Mouse (Mus musculus) forebrain, embryonic 14.5 days (tissue): ENCODE measurements around the gene Pbx1. TPM values are rescaled to one million over a fixed set of nuclear protein-coding genes. Genes with fewer than 3 reads are reported as not detected.

Experiments
- ATAC-seq: fragments of 200-750 bp; cut with Nextera tagmentation; 2 replicates; pipeline ENCODE4 v1.8.0; 2017; ENCODE audit warnings: mild to moderate bottlenecking, moderate library complexity
- DNase-seq: peaks from one replicate; pipeline ENCODE4 v3.0.0-alpha.2; 2015; ENCODE audit warnings: low spot score
- H3K27ac ChIP-seq: fragments of 300-500 bp; sonication (generic); 2 replicates; pipeline ENCODE4 v1.5.1; 2014; ENCODE audit warnings: low read depth, mild to moderate bottlenecking, control low read depth, low read length, moderate library complexity
- H3K27me3 ChIP-seq: fragments of 300-500 bp; sonication (generic); replicated peaks from 2 replicates; pipeline ENCODE4 v1.6.1; 2014; ENCODE audit warnings: low read length, control low read depth, mixed read lengths; ENCODE audit not compliant: control insufficient read depth, insufficient read depth
- H3K36me3 ChIP-seq: fragments of 300-500 bp; sonication (generic); 2 replicates; pipeline ENCODE4 v1.6.1; 2014; ENCODE audit warnings: low read length, control low read depth; ENCODE audit not compliant: control insufficient read depth, insufficient read depth
- H3K4me1 ChIP-seq: fragments of 300-500 bp; sonication (generic); 2 replicates; pipeline ENCODE4 v1.6.1; 2014; ENCODE audit warnings: antibody characterized with exemption, low read length, control low read depth; ENCODE audit not compliant: control insufficient read depth, insufficient read depth
- H3K4me2 ChIP-seq: fragments of 300-500 bp; sonication (generic); 2 replicates; pipeline ENCODE4 v1.6.1; 2014; ENCODE audit warnings: mild to moderate bottlenecking, control low read depth, low read length
- H3K4me3 ChIP-seq: fragments of 300-500 bp; sonication (generic); 2 replicates; pipeline ENCODE4 v1.5.1; 2014; ENCODE audit warnings: low read depth, low read length, control low read depth
- H3K9ac ChIP-seq: fragments of 300-500 bp; sonication (generic); 2 replicates; pipeline ENCODE4 v1.6.1; 2014; ENCODE audit warnings: mild to moderate bottlenecking, low read length, control low read depth, moderate library complexity
- H3K9me3 ChIP-seq: fragments of 300-500 bp; sonication (generic); replicated peaks from 2 replicates; pipeline ENCODE4 v1.6.1; 2016; ENCODE audit warnings: low read length, control low read depth, mixed read lengths; ENCODE audit not compliant: control insufficient read depth
- WGBS: fragments of 180-500 bp; shearing (Covaris S2); extraction: QIAGEN DNeasy Blood & Tissue Kit; methylation state at CpG from one replicate; pipeline ENCODE4 v1.1.7; 2014; 5-methylcytosine and 5-hydroxymethylcytosine counted together
- polyA plus RNA-seq: library from polyadenylated mRNA; unstranded; fragments of >200 nt; fragmentation: Nextera tagmentation; extraction: Ambion mirVana; gene quantifications from 2 replicates; pipeline ENCODE4 v1.2.1, GENCODE M21; 2014

The Pbx1 gene
- polyA plus RNA-seq, 1 experiment from 2014 or later = 66.7 TPM

DNA sequence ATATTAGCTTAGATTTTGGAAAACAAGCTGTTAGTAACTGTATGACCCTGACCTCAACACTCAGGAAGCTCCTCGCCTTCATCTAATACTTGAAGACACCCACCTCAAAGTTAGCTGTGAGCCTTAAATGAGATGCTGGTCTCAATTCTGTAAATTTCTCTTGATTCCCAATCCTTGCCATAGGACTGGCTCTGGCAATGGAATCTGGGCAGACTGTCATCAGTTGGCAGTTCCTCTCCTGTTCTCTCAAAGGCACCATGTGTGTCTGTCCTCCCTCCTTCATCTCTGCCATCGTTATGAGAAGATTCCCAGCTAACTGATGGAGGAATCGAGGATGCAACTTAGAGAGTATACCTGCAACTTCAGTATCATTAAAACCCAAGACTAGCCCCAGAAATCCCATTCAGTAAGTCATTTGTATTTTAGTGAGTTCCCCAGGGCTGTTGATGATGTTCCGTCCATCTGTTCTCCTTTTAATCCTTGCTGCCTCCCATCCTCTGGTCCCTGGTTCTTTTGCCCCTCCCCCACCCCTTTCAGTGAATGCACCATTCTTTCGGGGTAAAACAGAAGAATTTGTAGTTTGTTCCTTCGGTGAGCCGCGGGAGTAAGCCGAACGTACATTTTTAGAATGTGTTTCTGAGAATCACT is 353.2 kb downstream of the Pbx1 start:
- WGBS = 70% methylated on average over 10 of the region's 10 CpGs
- DNase-seq = no peak
- no peak overlapping the region for H3K27ac ChIP-seq

DNA sequence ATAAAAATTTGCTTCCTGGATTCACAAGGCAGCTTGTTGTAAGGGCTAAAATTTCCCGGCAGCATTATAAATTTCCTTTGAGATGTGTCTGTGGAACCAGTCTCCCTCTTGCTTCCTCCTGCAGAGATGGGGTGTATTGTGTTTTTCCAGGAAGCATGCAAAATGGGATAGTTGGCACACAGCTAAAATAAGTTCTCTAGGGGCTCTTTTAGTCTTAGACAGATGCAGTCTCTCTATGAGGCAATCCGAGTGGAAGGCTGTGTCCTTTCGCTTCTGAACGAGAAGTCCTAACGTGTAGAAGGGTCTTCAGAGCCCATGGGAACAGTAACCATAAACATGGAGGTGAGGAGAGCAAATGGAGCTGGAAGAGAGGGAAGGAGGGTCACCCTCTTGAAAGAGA is 360.1 kb downstream of the Pbx1 start:
- no peak overlapping the region for H3K4me3 ChIP-seq
- no peaks in the 10 kb centered on the region for H3K36me3 ChIP-seq
- no peak for ATAC-seq
- H3K9ac ChIP-seq = no peak overlapping the region
- H3K9me3 ChIP-seq = no peaks in the 10 kb centered on the region
- H3K27ac ChIP-seq = no peak overlapping the region
- H3K27me3 ChIP-seq = no peaks in the 10 kb centered on the region
- H3K4me1 ChIP-seq = peaks cover 11% of the 10 kb centered on the region
- WGBS = 47% methylated on average over 5 of the region's 5 CpGs
- no peak overlapping the region for H3K4me2 ChIP-seq
- DNase-seq = peak; percentile 19

More for the DNA sequence above, 353.2 kb downstream of the Pbx1 start:
- Histone ChIP-seq H3K9ac (no peak overlapping the region), H3K27me3 (no peaks in the 10 kb centered on the region), H3K4me3 (no peak overlapping the region), H3K4me1 (no peaks in the 10 kb centered on the region), H3K9me3 (no peaks in the 10 kb centered on the region), H3K36me3 (no peaks in the 10 kb centered on the region), H3K4me2 (no peak overlapping the region)
- no peak for ATAC-seq

DNA sequence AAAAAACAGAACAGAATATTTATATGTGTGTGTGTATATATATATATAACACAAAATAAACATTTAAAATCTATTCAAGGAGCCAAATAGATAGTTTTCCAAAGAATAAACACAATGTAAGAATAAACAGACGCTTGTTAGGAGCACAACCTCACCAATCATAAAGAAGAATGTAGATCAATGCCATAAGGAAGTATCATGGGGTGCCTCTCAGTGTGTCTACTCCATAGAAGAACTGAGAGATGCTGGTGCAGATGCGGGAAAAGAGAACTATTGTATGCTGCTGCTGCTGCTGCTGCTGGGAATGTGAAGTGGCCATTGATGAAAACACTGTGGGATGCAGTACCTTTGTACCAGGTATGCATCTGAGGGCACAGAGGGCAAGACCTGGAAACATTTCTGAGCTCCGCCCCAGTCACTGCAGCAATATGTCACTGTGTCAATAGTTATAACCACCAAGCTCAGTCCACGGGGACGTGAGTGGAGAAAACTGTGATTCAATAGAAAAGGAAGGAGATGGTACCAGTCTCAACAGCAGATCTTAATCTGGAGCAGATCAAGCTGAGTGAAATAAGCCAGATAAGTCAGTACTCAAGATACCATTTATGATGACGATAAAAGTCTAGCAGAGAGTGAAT is 361.7 kb downstream of the Pbx1 start:
- no peak for DNase-seq
- H3K4me3 ChIP-seq = no peak overlapping the region
- no peak overlapping the region for H3K4me2 ChIP-seq
- H3K36me3 ChIP-seq = no peaks in the 10 kb centered on the region
- H3K27ac ChIP-seq = no peak overlapping the region
- H3K4me1 ChIP-seq = peaks cover 11% of the 10 kb centered on the region
- WGBS = 86% methylated on average over 6 of the region's 6 CpGs
- ATAC-seq = no peak
- H3K9ac ChIP-seq = no peak overlapping the region
- H3K9me3 ChIP-seq = no peaks in the 10 kb centered on the region
- H3K27me3 ChIP-seq = no peaks in the 10 kb centered on the region

DNA sequence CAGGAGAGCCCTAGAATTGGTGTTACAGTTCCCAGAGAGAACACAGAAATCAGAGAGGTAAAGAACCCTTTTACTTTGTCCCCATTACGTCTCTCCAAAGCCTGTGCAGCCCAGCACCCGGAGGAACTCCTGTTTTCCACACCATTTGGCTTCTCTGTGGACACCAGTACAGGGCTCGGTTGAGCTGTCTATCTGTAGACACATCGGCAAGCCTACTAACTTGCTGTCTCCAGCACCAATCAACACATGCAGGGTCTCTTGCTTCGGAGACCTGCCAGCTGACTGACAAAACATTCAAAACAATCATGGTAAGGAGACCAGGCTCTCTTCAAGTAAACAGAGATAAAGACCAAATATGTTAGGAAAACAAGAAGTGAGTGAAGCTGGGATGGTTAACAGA is 362.3 kb downstream of the Pbx1 start:
- WGBS = 79% methylated on average over 5 of the region's 5 CpGs
- Histone ChIP-seq H3K27me3 (no peaks in the 10 kb centered on the region), H3K4me2 (no peak overlapping the region), H3K4me1 (peaks cover 11% of the 10 kb centered on the region), H3K4me3 (no peak overlapping the region), H3K9me3 (no peaks in the 10 kb centered on the region), H3K36me3 (no peaks in the 10 kb centered on the region), H3K27ac (no peak overlapping the region), H3K9ac (no peak overlapping the region)
- DNase-seq (no peak), ATAC-seq (no peak)
